Mouse (Mus musculus): ENCODE data around the gene Tbc1d2.
"Not testable (repeated sequence)": the region's sequence is repeated elsewhere in the genome, so short reads cannot be mapped to it uniquely, and the experiment has no call there.

DNA sequence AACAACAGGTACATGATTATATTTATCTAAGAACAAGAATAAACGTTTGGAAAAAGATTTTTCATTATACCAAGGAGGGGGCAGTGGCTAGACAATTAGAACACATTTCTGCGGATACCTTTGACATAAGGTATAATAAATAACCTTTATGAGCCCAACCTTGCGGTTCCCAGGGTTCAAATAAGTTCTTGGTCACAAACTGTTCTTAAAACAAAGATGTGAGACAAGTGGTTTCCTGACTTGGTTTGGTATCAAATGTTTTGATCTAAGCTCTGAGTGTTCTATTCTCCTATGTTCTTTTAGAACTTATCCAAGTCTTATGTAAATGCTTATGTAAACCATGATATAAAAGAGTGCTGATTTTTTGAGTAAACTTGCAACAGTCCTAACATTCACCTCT lies 65.5 kb downstream of the Tbc1d2 start:
- not testable (repeated sequence) for TF ChIP-seq CTCF, EP300 (IDR thresholded peaks at IDR 0.05; ENCODE audit: low read depth)
